ENCODE assay signal across 9 mouse cellular contexts in genomic region chr7:144789601-144790556, GRCm38 (mm10). TPM values are rescaled to one million over a fixed set of nuclear protein-coding genes. Genes with fewer than 3 reads are reported as not detected.
DNase-seq lines count a peak whose midpoint lies in the region; ATAC-seq lines count a peak whose summit lies in the region.
"Had no signal": no experiment of that assay in that cellular context is flagged by ENCODE, and none has a peak within 500 bp of the region (broad histone marks: within the 10 kb centered on the region; RNA-seq: fewer than 3 reads in every experiment).

No protein-coding gene starts in this region.

- no peak overlapping the region for H3K9ac ChIP-seq in intestine, embryonic 14.5 days (ENCODE audit: low read length)
- no peak overlapping the region for H3K9ac ChIP-seq in neural tube, embryonic 12.5 days

- no peaks in the 10 kb centered on the region for H3K4me1 ChIP-seq in intestine, embryonic 14.5 days (replicated peaks; ENCODE audit: control insufficient read depth, insufficient read depth, low read length)
- H3K4me1 ChIP-seq in neural tube, embryonic 12.5 days, result no peaks in the 10 kb centered on the region

- intact Hi-C loops in left cerebral cortex, postnatal 14 days (cut with DNase I), result no loop called here

- H3K4me3 ChIP-seq in intestine, embryonic 14.5 days (ENCODE audit: low read depth, low read length), result peak overlapping the region; percentile 31
- H3K4me3 ChIP-seq in neural tube, embryonic 12.5 days, result peak overlapping the region; percentile 20

- H3K9me3 ChIP-seq in intestine, embryonic 14.5 days (ENCODE audit: control insufficient read depth, low read length), result no peaks in the 10 kb centered on the region
- H3K9me3 ChIP-seq in neural tube, embryonic 12.5 days, result no peaks in the 10 kb centered on the region

- ATAC-seq in intestine, embryonic 14.5 days (replicated peaks; ENCODE audit: low FRiP score, low TSS enrichment, low read depth), result no peak
- peak; percentile 58; the same call in 1 of the 2 replicates for ATAC-seq in neural tube, embryonic 12.5 days (ENCODE audit: low FRiP score, low read depth)

- H3K27ac ChIP-seq in intestine, embryonic 14.5 days (ENCODE audit: low read depth), result no peak overlapping the region
- H3K27ac ChIP-seq in neural tube, embryonic 12.5 days, result no peak overlapping the region

- 42% methylated on average over 36 of the region's 36 CpGs for WGBS in intestine, embryonic 14.5 days
- WGBS in neural tube, embryonic 12.5 days, result 43% methylated on average over 36 of the region's 36 CpGs

- H3K36me3 ChIP-seq in intestine, embryonic 14.5 days (ENCODE audit: control insufficient read depth, insufficient read depth, low read length), result no peaks in the 10 kb centered on the region
- H3K36me3 ChIP-seq in neural tube, embryonic 12.5 days, result no peaks in the 10 kb centered on the region

- H3K4me2 ChIP-seq in intestine, embryonic 14.5 days (ENCODE audit: low read length), result peak overlapping the region; percentile 49
- peak overlapping the region; percentile 52 for H3K4me2 ChIP-seq in neural tube, embryonic 12.5 days (replicated peaks)

- H3K27me3 ChIP-seq in intestine, embryonic 14.5 days (replicated peaks; ENCODE audit: control insufficient read depth, insufficient read depth, low read length), result no peaks in the 10 kb centered on the region
- no peaks in the 10 kb centered on the region for H3K27me3 ChIP-seq in neural tube, embryonic 12.5 days (replicated peaks)

- DNase-seq in left cerebral cortex, postnatal 14 days (ENCODE audit: low spot score in 2 of 2), result peak; percentile 11 to 28
- DNase-seq in left cerebral cortex, adult 8-10 months (ENCODE audit: low spot score in 2 of 2), result no peak
- peak; percentile 53 for DNase-seq in embryo, embryonic 9.5 days (ENCODE audit: extremely low spot score)
- no peak for DNase-seq in intestine, embryonic 14.5 days (ENCODE audit: low spot score)
- no peak for DNase-seq in cerebellum, adult 9-11 months
- no peak for DNase-seq in spleen, postnatal 36 days (ENCODE audit: low spot score in 2 of 2)
- no peak for DNase-seq in layer of hippocampus, postnatal 14 days (ENCODE audit: low spot score in 2 of 2)

RNA-seq across cellular contexts. Expression of gene Ano1, which starts 38.1 kb away (rescaled TPM):
- 1 to 10 TPM; 3.1 to 3.5 TPM for total RNA-seq in left cerebral cortex, postnatal 14 days (2021)
- total RNA-seq in left cerebral cortex, adult 8-10 months (2022), result 1 to 10 TPM; 3.6 to 5.7 (median 4.2) TPM
- 39.1 and 43.3 TPM in 2 replicates for polyA plus RNA-seq in intestine, embryonic 14.5 days (2014; fragmentation: Nextera tagmentation; extraction: Ambion mirVana)
- polyA plus RNA-seq in neural tube, embryonic 12.5 days (2016; fragmentation: Nextera tagmentation; extraction: Ambion mirVana), result 3.1 and 3.3 TPM in 2 replicates
- total RNA-seq in layer of hippocampus, postnatal 14 days (2021), result 1 to 10 TPM; 2.3 to 5.5 TPM
- total RNA-seq: neutrophil, adult 5-6 weeks had no signal

RNA-seq across cellular contexts. Expression of gene Fgf3, which starts 48.0 kb away (rescaled TPM):
- total RNA-seq in left cerebral cortex, postnatal 14 days (2021), result under 1 TPM in 1 of 2 experiments, not detected in 1; 0.24 TPM
- 1 to 10 TPM; 1.0 to 1.9 (median 1.4) TPM for total RNA-seq in left cerebral cortex, adult 8-10 months (2022)
- not detected in 2 replicates for polyA plus RNA-seq in intestine, embryonic 14.5 days (2014; fragmentation: Nextera tagmentation; extraction: Ambion mirVana)
- 0.80 and 1.1 TPM in 2 replicates for polyA plus RNA-seq in neural tube, embryonic 12.5 days (2016; fragmentation: Nextera tagmentation; extraction: Ambion mirVana)
- under 1 TPM in 1 of 2 experiments, not detected in 1; 0.14 TPM for total RNA-seq in layer of hippocampus, postnatal 14 days (2021)

RNA-seq across cellular contexts. Expression of gene Fgf4, which starts 57.3 kb away (rescaled TPM):
- total RNA-seq in left cerebral cortex, postnatal 14 days (2021), result not detected
- not detected for total RNA-seq in left cerebral cortex, adult 8-10 months (2022)
- polyA plus RNA-seq in intestine, embryonic 14.5 days (2014; fragmentation: Nextera tagmentation; extraction: Ambion mirVana), result not detected in 2 replicates
- polyA plus RNA-seq in neural tube, embryonic 12.5 days (2016; fragmentation: Nextera tagmentation; extraction: Ambion mirVana), result 0.34 and 0.37 TPM in 2 replicates
- total RNA-seq in layer of hippocampus, postnatal 14 days (2021), result not detected

Comparison
In these comparisons a context has a peak if more than half of its experiments do, and no peak if none do; other contexts are left out.
1. DNase-seq: peak in left cerebral cortex, postnatal 14 days (2 of 2) and embryo, embryonic 9.5 days (single experiment); none in left cerebral cortex, adult 8-10 months (0 of 2), intestine, embryonic 14.5 days (single experiment), cerebellum, adult 9-11 months (single experiment), spleen, postnatal 36 days (0 of 2) and layer of hippocampus, postnatal 14 days (0 of 2).